Mouse (Mus musculus): ENCODE measurements around the gene Celsr1. TPM values are rescaled to one million over a fixed set of nuclear protein-coding genes. Genes with fewer than 3 reads are reported as not detected.
"Not testable (repeated sequence)": the region's sequence is repeated elsewhere in the genome, so short reads cannot be mapped to it uniquely, and the experiment has no call there.

Celsr1 gene
- polyA plus RNA-seq, 1 experiment from 2014 or later: 1.1 TPM

DNA sequence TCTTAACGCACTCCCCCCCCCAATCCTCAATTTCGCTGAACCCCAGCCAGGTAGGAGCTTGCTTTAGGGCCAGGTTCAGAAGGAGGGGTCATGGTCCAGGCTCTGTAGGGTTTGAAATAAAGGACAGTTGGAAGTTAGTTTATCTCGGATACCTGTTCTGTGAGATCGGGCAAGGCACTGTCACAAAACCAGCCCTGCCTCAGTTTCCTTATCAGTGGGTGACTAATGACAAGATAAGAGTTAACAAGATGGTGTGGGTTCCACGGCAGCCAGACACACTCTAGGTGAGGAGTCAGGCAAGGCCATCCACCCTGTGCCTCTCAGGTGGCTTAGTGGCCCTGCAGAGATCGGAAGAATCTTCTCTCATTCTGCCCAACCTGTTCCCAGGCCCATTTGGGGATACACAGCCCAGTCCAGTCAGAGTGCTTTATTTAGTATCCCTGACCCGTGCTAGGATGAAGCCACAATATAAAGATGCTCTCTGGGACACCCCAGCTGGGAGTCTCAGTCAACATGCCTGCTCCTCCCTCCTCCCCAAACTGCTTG is 26.3 kb upstream of the Celsr1 start:
- Histone ChIP-seq H3K4me2 (ENCODE audit: low read length) (peak overlapping the region; percentile 80), H3K9ac (ENCODE audit: low read depth, low read length) (peak overlapping the region; percentile 98), H3K9me3 (replicated peaks; ENCODE audit: control insufficient read depth, low read length, poor library complexity, severe bottlenecking) (no peaks in the 10 kb centered on the region), H3K4me3 (ENCODE audit: low read depth, low read length) (peak overlapping the region; percentile 71), H3K27me3 (ENCODE audit: control insufficient read depth, insufficient read depth, low read depth, low read length) (no peaks in the 10 kb centered on the region), H3K4me1 (ENCODE audit: control insufficient read depth, insufficient read depth, low read length) (peaks cover 38% of the 10 kb centered on the region), H3K36me3 (ENCODE audit: control insufficient read depth, insufficient read depth, low read length) (no peaks in the 10 kb centered on the region), H3K27ac (ENCODE audit: low read length) (peak overlapping the region; percentile 94; the same call in 1 of the 2 replicates)
- WGBS: 74% methylated on average over 7 of the region's 7 CpGs
- ATAC-seq: no peak

DNA sequence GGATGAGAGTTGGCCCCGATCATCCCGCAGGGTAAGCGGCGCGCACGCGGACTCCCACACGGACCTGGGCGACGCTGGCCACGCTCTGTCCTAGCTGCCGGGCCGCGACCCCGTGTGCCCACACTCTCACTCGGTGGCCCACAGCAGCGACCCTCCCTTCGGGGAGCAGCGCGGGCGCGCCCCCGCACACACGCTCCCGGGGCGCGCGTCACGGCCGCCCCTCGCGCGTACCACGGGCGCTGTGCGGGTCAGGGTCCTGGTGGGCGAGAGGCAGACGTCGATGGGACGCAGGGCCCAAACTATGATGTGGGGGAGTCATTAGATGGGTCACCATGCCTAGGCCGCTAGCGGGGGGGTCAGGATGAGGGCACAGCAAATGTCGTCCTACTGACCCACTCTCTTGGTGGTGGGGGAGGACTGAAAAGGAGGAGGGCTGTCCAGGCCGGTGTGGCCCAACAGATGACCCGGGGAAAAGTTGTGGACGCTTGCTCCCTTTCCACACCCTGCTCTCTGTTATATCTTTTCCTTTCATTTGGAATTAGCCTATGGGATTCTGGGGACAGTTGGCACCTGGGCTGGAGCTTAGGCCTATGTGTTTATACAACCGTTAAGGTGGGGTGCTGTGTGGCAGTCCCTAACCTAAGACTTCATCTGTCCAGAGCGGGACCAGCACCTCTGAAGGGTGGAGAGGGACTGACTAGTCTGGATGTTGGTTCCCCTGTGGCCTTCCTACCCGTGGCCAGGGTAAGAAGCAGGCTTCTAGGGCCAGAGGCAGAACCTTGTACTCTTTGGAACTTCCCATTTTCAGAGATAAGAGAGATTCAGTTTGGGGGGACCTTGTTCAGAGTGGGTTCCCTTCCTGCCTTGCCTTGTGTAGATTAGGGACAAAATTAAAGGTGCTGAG is 25.6 kb upstream of the Celsr1 start:
- peak; percentile 69 for ATAC-seq
- H3K9me3 ChIP-seq (replicated peaks; ENCODE audit: control insufficient read depth, low read length, poor library complexity, severe bottlenecking): no peaks in the 10 kb centered on the region
- peak overlapping the region; percentile 80 for H3K4me2 ChIP-seq (ENCODE audit: low read length)
- H3K9ac ChIP-seq (ENCODE audit: low read depth, low read length): peak overlapping the region; percentile 98
- peak overlapping the region; percentile 71 for H3K4me3 ChIP-seq (ENCODE audit: low read depth, low read length)
- 2% methylated on average over 37 of the region's 49 CpGs for WGBS
- H3K27me3 ChIP-seq (ENCODE audit: control insufficient read depth, insufficient read depth, low read depth, low read length): no peaks in the 10 kb centered on the region
- H3K27ac ChIP-seq (ENCODE audit: low read length): peak overlapping the region; percentile 94
- H3K36me3 ChIP-seq (ENCODE audit: control insufficient read depth, insufficient read depth, low read length): no peaks in the 10 kb centered on the region
- H3K4me1 ChIP-seq (ENCODE audit: control insufficient read depth, insufficient read depth, low read length): peaks cover 38% of the 10 kb centered on the region

DNA sequence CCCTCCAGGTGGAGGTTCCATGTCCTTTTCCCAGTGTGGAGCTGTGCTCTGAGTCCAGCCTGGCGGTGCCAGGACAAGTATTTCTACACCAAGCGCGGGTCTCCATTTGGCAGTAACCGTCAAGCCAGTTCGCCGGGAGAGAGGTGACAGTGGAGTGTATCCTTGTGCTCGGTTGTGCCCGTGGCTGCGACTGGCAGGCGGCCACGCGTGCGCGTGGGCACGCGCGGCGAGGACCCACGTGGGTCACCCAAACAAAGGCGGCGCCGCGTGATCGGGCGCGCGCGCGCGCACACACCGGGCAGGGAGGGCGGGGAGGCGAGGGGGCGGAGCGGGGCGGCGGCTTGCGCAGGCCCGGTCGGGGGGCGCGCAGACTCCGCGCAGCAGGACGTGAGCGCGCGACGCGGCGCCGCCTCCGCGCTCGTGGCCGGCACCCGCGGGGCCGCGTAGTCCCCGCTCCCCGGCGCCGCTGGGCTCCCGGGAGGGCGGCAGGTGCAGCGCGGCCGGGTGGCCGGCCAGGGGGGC is 24.9 kb upstream of the Celsr1 start:
- Histone ChIP-seq H3K36me3 (ENCODE audit: control insufficient read depth, insufficient read depth, low read length) (no peaks in the 10 kb centered on the region), H3K4me1 (ENCODE audit: control insufficient read depth, insufficient read depth, low read length) (peaks cover 38% of the 10 kb centered on the region), H3K9ac (ENCODE audit: low read depth, low read length) (peak overlapping the region; percentile 98), H3K4me2 (ENCODE audit: low read length) (peak overlapping the region; percentile 80), H3K4me3 (ENCODE audit: low read depth, low read length) (peak overlapping the region; percentile 71), H3K27me3 (ENCODE audit: control insufficient read depth, insufficient read depth, low read depth, low read length) (no peaks in the 10 kb centered on the region), H3K9me3 (replicated peaks; ENCODE audit: control insufficient read depth, low read length, poor library complexity, severe bottlenecking) (no peaks in the 10 kb centered on the region), H3K27ac (ENCODE audit: low read length) (peak overlapping the region; percentile 94)
- ATAC-seq: peak; percentile 63
- under 1% methylated on average over 65 of the region's 70 CpGs for WGBS

DNA sequence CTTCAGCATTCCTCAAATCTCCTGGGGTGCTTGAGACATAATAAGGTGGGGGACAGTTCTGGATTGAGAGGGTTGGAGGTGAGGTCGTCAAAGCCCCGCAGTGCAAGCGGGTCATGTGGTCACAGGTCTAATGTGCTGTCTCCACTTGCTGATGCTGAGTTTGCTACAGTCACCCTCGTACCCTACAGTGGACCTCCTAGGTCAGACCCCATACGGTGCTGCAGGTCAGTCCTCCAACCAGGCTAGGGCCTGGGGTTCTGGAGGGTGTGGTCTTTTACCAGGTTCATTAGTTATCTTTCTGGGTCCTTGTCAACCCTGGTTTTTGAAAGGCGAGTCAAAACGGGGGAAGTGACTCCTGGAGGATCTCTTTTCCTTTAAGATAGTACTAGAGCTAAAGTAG is 24.3 kb upstream of the Celsr1 start:
- Histone ChIP-seq H3K4me1 (ENCODE audit: control insufficient read depth, insufficient read depth, low read length) (peaks cover 38% of the 10 kb centered on the region), H3K9ac (ENCODE audit: low read depth, low read length) (peak overlapping the region; percentile 69)

DNA sequence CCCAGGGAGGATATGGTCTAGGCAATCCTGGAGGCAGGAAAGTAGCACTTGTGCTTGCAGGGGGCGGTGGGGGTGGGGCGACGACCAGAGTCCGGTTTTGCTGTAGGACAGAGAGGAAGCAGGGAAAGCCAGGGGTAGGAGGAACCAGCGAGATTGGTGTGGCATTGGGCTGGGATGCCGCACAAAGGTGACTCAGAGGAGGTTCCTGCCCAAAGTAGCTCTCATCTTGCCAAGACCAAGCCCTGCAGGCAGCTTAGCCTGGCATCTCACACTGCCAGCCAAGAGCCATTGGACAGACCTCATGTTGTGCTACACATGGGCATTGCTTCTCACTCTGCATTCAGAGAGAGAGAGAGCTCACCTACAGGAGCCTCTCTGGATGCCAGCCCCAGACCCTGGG is 23.8 kb upstream of the Celsr1 start, which contains the start of gene Gramd4:
Gramd4 (plus strand) TSS at position 283 of the 400 bp plus-strand sequence.
- Histone ChIP-seq H3K9ac (ENCODE audit: low read depth, low read length) (peak within 1 kb of the TSS; percentile 69), H3K36me3 (ENCODE audit: control insufficient read depth, insufficient read depth, low read length) (no peaks in the 10 kb centered on the region), H3K4me3 (ENCODE audit: low read depth, low read length) (peak within 1 kb of the TSS; percentile 71), H3K4me1 (ENCODE audit: control insufficient read depth, insufficient read depth, low read length) (peaks cover 34% of the 10 kb centered on the region), H3K27me3 (ENCODE audit: control insufficient read depth, insufficient read depth, low read depth, low read length) (no peaks in the 10 kb centered on the region), H3K4me2 (ENCODE audit: low read length) (peak within 1 kb of the TSS; percentile 80), H3K9me3 (replicated peaks; ENCODE audit: control insufficient read depth, low read length, poor library complexity, severe bottlenecking) (no peaks in the 10 kb centered on the region), H3K27ac (ENCODE audit: low read length) (peak within 1 kb of the TSS; percentile 94)
- no peak for ATAC-seq
- WGBS: 32% methylated on average over 6 of the region's 6 CpGs

More for the DNA sequence above, 24.3 kb upstream of the Celsr1 start:
- Histone ChIP-seq H3K4me2 (ENCODE audit: low read length) (peak overlapping the region; percentile 80), H3K9me3 (replicated peaks; ENCODE audit: control insufficient read depth, low read length, poor library complexity, severe bottlenecking) (no peaks in the 10 kb centered on the region), H3K4me3 (ENCODE audit: low read depth, low read length) (peak overlapping the region; percentile 71), H3K36me3 (ENCODE audit: control insufficient read depth, insufficient read depth, low read length) (no peaks in the 10 kb centered on the region), H3K27ac (ENCODE audit: low read length) (peak overlapping the region; percentile 94), H3K27me3 (ENCODE audit: control insufficient read depth, insufficient read depth, low read depth, low read length) (no peaks in the 10 kb centered on the region)
- ATAC-seq: peak; percentile 29; the same call in 1 of the 2 replicates
- 2% methylated on average over 7 of the region's 7 CpGs for WGBS

DNA sequence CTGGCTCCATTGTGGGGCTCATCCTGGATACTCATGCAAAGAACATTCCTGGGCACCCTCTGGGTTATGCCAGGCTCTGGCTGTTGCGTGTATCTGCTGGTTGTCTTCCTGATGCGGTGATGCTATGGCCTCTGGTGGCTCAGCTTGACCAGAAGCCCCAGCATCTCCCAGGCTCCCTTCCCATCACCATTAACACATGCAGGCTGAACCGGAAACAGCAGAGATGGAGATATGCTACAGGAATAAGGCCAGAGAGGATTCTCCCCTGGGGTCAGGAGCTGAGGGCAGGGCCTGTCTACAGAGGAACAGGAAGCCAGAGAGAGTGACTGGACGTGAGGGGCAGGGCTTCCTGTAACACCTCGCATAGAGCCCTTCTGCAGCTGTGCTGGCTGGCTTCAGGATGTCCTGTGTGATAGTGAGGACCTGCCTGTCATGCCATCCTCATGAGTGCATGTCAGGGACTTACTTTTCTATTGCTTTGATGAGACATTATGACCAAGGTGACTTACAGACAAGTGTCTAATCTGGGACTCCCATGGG is 22.7 kb upstream of the Celsr1 start:
- 86% methylated on average over 5 of the region's 5 CpGs for WGBS
- no peak for ATAC-seq
- Histone ChIP-seq H3K4me3 (ENCODE audit: low read depth, low read length) (no peak overlapping the region), H3K36me3 (ENCODE audit: control insufficient read depth, insufficient read depth, low read length) (no peaks in the 10 kb centered on the region), H3K27me3 (ENCODE audit: control insufficient read depth, insufficient read depth, low read depth, low read length) (no peaks in the 10 kb centered on the region), H3K27ac (ENCODE audit: low read length) (no peak overlapping the region), H3K9me3 (replicated peaks; ENCODE audit: control insufficient read depth, low read length, poor library complexity, severe bottlenecking) (no peaks in the 10 kb centered on the region), H3K4me1 (ENCODE audit: control insufficient read depth, insufficient read depth, low read length) (peaks cover 22% of the 10 kb centered on the region), H3K4me2 (ENCODE audit: low read length) (no peak overlapping the region), H3K9ac (ENCODE audit: low read depth, low read length) (no peak overlapping the region)

DNA sequence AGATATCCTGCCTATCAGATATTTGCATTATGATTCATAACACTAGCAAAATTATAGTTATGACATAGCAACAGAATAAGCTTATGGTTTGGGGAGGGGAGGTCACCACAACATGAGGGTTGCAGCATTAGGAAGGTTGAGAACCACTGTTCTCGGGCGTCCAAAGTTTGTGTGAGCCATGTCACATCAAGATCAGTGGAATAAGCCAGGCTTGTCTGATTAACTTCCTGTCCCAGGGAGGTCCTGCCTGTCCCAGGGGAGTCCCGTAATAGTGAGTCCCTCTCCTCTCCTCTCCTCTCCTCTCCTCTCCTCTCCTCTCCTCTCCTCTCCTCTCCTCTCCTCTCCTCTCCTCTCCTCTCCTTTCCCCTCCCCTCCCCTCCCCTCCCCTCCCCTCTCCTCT is 21.3 kb upstream of the Celsr1 start:
- not testable (repeated sequence) for H3K9me3 ChIP-seq (replicated peaks; ENCODE audit: control insufficient read depth, low read length, poor library complexity, severe bottlenecking)

DNA sequence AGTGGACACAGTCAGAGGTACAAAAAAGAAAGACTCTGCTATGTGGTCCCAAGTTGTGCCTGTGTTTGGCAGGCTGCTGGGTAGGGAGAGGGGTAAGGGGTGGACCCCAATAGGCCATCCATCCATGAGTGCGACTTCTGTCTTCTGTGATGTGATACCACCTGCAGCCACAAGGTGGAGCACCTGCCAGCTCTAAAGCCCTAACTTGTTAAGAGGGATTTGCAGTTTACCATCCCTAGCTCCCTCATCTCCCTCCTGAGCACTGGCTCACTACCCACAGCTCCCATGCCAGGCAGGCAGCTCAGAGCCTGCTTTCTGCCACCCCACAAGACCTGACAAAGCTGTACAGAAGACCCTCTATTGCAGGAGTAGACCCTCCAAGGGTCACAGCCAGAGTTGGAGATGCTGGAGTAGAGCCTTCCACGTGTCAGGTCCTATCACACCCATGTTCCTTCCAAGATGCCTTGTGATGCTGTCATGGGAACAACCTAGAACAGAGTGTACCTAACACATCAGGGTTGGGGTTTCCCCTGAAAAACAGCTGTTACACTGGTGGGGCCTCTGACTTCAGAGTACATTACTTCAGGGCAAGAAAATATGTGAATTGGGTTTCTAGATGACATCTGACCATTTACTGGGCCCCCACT is 20.4 kb upstream of the Celsr1 start:
- Histone ChIP-seq H3K9me3 (replicated peaks; ENCODE audit: control insufficient read depth, low read length, poor library complexity, severe bottlenecking) (no peaks in the 10 kb centered on the region), H3K9ac (ENCODE audit: low read depth, low read length) (no peak overlapping the region), H3K27me3 (ENCODE audit: control insufficient read depth, insufficient read depth, low read depth, low read length) (no peaks in the 10 kb centered on the region), H3K4me2 (ENCODE audit: low read length) (no peak overlapping the region), H3K27ac (ENCODE audit: low read length) (no peak overlapping the region), H3K36me3 (ENCODE audit: control insufficient read depth, insufficient read depth, low read length) (no peaks in the 10 kb centered on the region), H3K4me3 (ENCODE audit: low read depth, low read length) (no peak overlapping the region), H3K4me1 (ENCODE audit: control insufficient read depth, insufficient read depth, low read length) (peaks cover 3% of the 10 kb centered on the region)
- no peak; the same call in 1 of the 2 replicates for ATAC-seq
- 42% methylated on average over 2 of the region's 2 CpGs for WGBS

More for the DNA sequence above, 21.3 kb upstream of the Celsr1 start:
- H3K27me3 ChIP-seq (ENCODE audit: control insufficient read depth, insufficient read depth, low read depth, low read length); H3K4me1 ChIP-seq (ENCODE audit: control insufficient read depth, insufficient read depth, low read length); H3K27ac ChIP-seq (ENCODE audit: low read length); H3K4me3 ChIP-seq (ENCODE audit: low read depth, low read length); H3K9ac ChIP-seq (ENCODE audit: low read depth, low read length); H3K4me2 ChIP-seq (ENCODE audit: low read length); H3K36me3 ChIP-seq (ENCODE audit: control insufficient read depth, insufficient read depth, low read length); ATAC-seq: not testable (repeated sequence)
- whole genome bisulfite sequencing: 89% methylated on average over 3 of the region's 3 CpGs
